Mouse (Mus musculus): ENCODE measurements around the gene Gm28036. TPM values are rescaled to one million over a fixed set of nuclear protein-coding genes. Genes with fewer than 3 reads are reported as not detected.

The Gm28036 gene
- 3.5 TPM for polyA plus RNA-seq (2014; fragmentation: Illumina TruSeq; extraction: RNeasy Lipid Tissue Mini Kit (QIAGEN cat#74804); ENCODE audit: low read depth, low replicate concordance)

GRCm38 (mm10) chr2:156126992-156127391 is at the start of gene Gm28036:
TSS of gene Gm28036 (minus strand) at chr2:156127092.

GRCm38 (mm10) chr2:156143953-156144724 is 17.2 kb upstream of the Gm28036 start, which contains the start of the genes Romo1 and Nfs1:
TSS of gene Romo1 (plus strand) at chr2:156144039.
TSS of gene Nfs1 (minus strand) at chr2:156144186.

GRCm38 (mm10) chr2:156111358-156112079 is 15.4 kb downstream of the Gm28036 start, which contains the start of the genes Cpne1 and Rbm12:
TSS of gene Cpne1 (minus strand) at chr2:156111965.
TSS of gene Rbm12 (minus strand) at chr2:156111978.

GRCm38 (mm10) chr2:156065099-156066041 is 61.5 kb downstream of the Gm28036 start, which contains the start of gene Spag4:
TSS of gene Spag4 (plus strand) at chr2:156065175.

GRCm38 (mm10) chr2:156052816-156053215 is 74.1 kb downstream of the Gm28036 start, which contains the start of gene Fer1l4:
TSS of gene Fer1l4 (minus strand) at chr2:156052947.

Other genes starting within 250 kb of the Gm28036 start
- 33.9 TPM for gene Uqcc1, start 196.8 kb downstream of the Gm28036 start, polyA plus RNA-seq (2014; fragmentation: Illumina TruSeq; extraction: RNeasy Lipid Tissue Mini Kit (QIAGEN cat#74804); ENCODE audit: low read depth, low replicate concordance)
- not detected for gene Gm15557, start 186.4 kb downstream of the Gm28036 start, polyA plus RNA-seq (2014; fragmentation: Illumina TruSeq; extraction: RNeasy Lipid Tissue Mini Kit (QIAGEN cat#74804); ENCODE audit: low read depth, low replicate concordance)
- gene Gdf5, start 181.7 kb downstream of the Gm28036 start, polyA plus RNA-seq (2014; fragmentation: Illumina TruSeq; extraction: RNeasy Lipid Tissue Mini Kit (QIAGEN cat#74804); ENCODE audit: low read depth, low replicate concordance): not detected
- 0.66 TPM for gene Cep250, start 170.6 kb downstream of the Gm28036 start, polyA plus RNA-seq (2014; fragmentation: Illumina TruSeq; extraction: RNeasy Lipid Tissue Mini Kit (QIAGEN cat#74804); ENCODE audit: low read depth, low replicate concordance)
- gene 6430550D23Rik, start 119.1 kb downstream of the Gm28036 start, polyA plus RNA-seq (2014; fragmentation: Illumina TruSeq; extraction: RNeasy Lipid Tissue Mini Kit (QIAGEN cat#74804); ENCODE audit: low read depth, low replicate concordance): 2.9 TPM
- 15.9 TPM for gene Ergic3, start 119.0 kb downstream of the Gm28036 start, polyA plus RNA-seq (2014; fragmentation: Illumina TruSeq; extraction: RNeasy Lipid Tissue Mini Kit (QIAGEN cat#74804); ENCODE audit: low read depth, low replicate concordance)
- gene Fer1l4, start 74.1 kb downstream of the Gm28036 start, polyA plus RNA-seq (2014; fragmentation: Illumina TruSeq; extraction: RNeasy Lipid Tissue Mini Kit (QIAGEN cat#74804); ENCODE audit: low read depth, low replicate concordance): not detected
- 0.29 TPM for gene Spag4, start 61.9 kb downstream of the Gm28036 start, polyA plus RNA-seq (2014; fragmentation: Illumina TruSeq; extraction: RNeasy Lipid Tissue Mini Kit (QIAGEN cat#74804); ENCODE audit: low read depth, low replicate concordance)
- gene Cpne1, start 15.1 kb downstream of the Gm28036 start, polyA plus RNA-seq (2014; fragmentation: Illumina TruSeq; extraction: RNeasy Lipid Tissue Mini Kit (QIAGEN cat#74804); ENCODE audit: low read depth, low replicate concordance): 21.6 TPM
- 4.4 TPM for gene Rbm12, start 15.1 kb downstream of the Gm28036 start, polyA plus RNA-seq (2014; fragmentation: Illumina TruSeq; extraction: RNeasy Lipid Tissue Mini Kit (QIAGEN cat#74804); ENCODE audit: low read depth, low replicate concordance)
- gene Romo1, start 16.9 kb upstream of the Gm28036 start, polyA plus RNA-seq (2014; fragmentation: Illumina TruSeq; extraction: RNeasy Lipid Tissue Mini Kit (QIAGEN cat#74804); ENCODE audit: low read depth, low replicate concordance): 9.2 TPM
- gene Nfs1, start 17.1 kb upstream of the Gm28036 start, polyA plus RNA-seq (2014; fragmentation: Illumina TruSeq; extraction: RNeasy Lipid Tissue Mini Kit (QIAGEN cat#74804); ENCODE audit: low read depth, low replicate concordance): 92.7 TPM
- 230 TPM for gene Rbm39, start 53.1 kb upstream of the Gm28036 start, polyA plus RNA-seq (2014; fragmentation: Illumina TruSeq; extraction: RNeasy Lipid Tissue Mini Kit (QIAGEN cat#74804); ENCODE audit: low read depth, low replicate concordance)
- gene Phf20, start 69.4 kb upstream of the Gm28036 start, polyA plus RNA-seq (2014; fragmentation: Illumina TruSeq; extraction: RNeasy Lipid Tissue Mini Kit (QIAGEN cat#74804); ENCODE audit: low read depth, low replicate concordance): 4.8 TPM
- gene Cnbd2, start 185.2 kb upstream of the Gm28036 start, polyA plus RNA-seq (2014; fragmentation: Illumina TruSeq; extraction: RNeasy Lipid Tissue Mini Kit (QIAGEN cat#74804); ENCODE audit: low read depth, low replicate concordance): 0.58 TPM
- not detected for gene Scand1, start 185.6 kb upstream of the Gm28036 start, polyA plus RNA-seq (2014; fragmentation: Illumina TruSeq; extraction: RNeasy Lipid Tissue Mini Kit (QIAGEN cat#74804); ENCODE audit: low read depth, low replicate concordance)